Mouse (Mus musculus) spleen, postnatal 36 days (tissue): Measurements from ENCODE around the gene Zfp454.
A peak's percentile ranks its signal among the peaks of the same experiment; 100 is the strongest.

Experiments
- DNase-seq, 2 experiments: peaks; one replicate each; pipeline ENCODE4 v3.0.0; 2022; ENCODE audit warnings: low spot score in 2 of 2, mixed read lengths in 1 of 2

Gene Zfp454

DNA sequence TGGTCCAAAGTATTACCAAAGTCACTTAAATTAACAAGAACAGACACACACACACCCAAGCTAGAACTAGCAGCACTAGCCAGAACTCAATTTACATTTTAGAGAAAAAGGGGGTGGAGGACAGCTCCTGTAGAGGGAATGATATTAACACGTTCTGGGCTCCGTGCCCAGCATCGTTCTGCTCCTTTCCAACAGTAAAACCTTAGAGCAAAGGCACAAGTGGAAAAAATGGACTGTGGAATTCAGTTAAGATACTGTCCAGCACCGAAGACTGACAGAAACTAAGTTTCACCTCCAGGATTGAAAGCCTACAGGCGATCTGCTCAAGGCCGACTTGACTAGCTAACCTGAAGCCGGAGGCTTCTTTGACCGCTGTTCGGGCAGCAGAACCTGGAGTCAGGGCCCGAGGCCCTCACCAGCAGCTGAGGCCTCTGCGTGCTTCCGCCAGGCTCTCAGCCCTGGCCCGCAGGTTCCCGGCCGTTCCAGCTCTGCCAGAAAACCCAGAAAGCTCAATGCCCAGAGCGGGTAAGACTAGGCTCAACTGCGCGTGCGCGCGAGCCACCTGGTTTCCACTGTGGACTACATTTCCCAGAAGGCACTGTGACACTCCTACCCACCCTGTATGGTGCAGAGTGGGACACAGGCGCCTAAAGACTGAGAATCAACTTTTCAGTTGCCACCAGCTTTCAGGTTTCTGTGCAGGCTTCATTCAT lies 46.3 kb downstream of the Zfp454 start, which contains the start of gene Zfp879:
Gene Zfp879 (minus strand): TSS at position 530 of the 713 bp plus-strand sequence.
- DNase-seq: peak; percentile 79 to 85

DNA sequence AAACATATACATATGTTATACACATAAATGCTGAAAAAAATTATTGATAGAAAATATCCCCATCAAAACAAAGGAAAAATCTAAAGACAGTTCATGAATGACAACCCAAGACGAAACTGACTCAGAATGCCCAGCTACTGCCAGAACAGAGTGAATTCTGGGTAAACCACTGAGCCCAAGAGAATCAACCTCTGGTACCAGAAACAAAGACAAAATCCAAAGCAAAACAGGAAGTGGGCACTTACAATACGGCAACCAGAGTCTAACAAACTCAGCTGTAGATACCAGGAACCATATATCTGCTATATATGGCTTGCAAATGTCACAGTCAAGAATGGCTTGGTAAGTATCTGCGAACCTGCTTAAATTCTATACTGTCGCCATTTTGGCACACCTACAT lies 51.7 kb downstream of the Zfp454 start:
- DNase-seq: peak; percentile 67 to 69

DNA sequence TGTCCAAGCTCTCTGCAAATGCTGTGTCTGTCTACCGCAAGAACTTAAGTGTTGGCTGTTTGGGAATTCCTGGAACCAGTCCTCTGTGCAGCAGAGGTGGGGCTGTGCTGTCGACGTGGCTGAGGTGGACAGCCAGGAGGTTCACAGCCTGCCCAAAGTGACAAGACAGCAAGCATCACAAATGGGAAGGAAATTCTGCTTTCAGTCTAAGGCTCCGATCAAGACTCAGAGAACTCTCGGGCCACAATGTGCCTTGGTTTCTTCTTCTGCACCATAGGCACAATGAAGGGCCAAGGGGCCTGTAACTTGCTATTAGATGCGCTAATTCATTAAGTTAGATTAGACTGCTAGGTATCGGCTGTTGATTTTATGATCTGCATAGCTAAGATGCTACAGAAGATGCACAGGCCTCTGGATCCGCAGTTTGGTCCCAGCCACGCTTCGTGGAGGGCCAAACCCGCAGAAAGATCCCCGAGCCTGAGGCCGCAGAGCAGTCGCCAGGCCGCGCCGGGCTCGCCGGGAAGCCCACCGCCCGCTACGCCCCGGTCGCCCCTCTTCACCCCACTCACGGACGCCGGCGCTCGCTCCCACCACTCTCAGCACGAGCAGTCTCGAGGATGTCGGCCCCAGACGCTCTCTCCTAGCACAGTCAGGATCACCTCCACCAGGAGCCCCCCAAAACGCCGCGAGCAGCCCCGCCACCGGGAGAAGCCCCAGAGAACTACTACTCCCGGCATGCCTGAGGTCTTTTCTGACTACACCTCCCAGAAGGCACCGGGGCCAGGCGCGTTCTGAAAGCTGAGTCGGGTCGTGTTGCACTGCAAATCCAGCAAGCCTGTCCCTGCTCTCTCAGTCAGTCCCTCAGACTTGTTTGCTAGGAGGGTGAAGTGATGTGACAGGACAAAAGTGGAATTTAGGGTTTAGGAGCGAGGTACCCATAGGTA lies 60.2 kb downstream of the Zfp454 start, which contains the start of gene Zfp354c:
Gene Zfp354c (minus strand): TSS at position 715 of the 944 bp plus-strand sequence.
- DNase-seq: peak; percentile 77 to 82

DNA sequence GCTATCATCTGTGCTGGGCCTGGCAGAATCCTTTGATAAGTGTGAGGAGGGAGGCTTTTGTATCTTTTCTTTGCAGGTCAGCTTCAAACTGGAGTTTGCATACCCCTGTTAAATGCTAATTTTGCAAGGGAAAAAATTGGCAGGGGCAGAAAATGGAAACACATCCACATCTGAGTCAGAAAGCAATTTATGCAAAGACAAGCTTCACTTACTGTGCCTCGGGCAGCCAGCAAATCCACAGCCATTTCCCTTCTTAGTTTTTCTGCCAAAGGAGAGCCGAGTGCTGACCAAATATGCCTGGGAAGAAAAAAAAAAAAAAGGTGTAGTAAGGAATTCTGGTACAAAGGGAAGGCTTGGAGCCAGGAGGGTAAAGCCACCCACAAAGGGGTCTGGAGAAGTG lies 61.2 kb downstream of the Zfp454 start:
- no peak for DNase-seq
